Mouse (Mus musculus) spleen, adult 2 months (tissue): ENCODE data around the gene Xlr5a.

ENCODE experiments used
- CTCF ChIP-seq: fragments of 200-500 bp; IDR thresholded peaks from 2 replicates; pipeline ENCODE4 v1.5.1; 2011; ENCODE audit warnings: mild to moderate bottlenecking, inconsistent platforms; ENCODE audit not compliant: insufficient read depth, insufficient read length, insufficient replicate concordance; ENCODE audit errors: extremely low read depth
- POLR2A ChIP-seq: fragments of 200-500 bp; IDR thresholded peaks from 2 replicates; pipeline ENCODE4 v1.6.1; 2011; ENCODE audit warnings: low read depth, low read length, inconsistent platforms

DNA sequence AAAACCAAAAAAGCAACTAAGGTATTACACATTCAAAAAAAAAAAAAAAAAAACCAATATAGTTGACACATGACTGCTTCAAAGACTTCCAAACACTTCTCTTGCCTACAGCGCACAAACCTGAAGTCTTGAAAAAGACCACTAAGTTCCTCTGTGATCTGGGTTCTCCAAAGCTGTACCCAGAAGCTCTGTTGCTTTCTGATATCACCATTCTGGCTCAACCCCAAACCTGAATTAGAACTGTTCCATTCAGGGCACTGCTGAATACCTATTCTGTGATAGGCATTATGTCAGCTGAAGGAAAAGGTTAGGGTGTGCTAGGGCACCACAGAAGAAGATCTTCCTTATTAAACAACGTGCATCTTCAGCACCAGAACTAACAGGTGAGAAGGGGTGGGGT, 34.4 kb upstream of the Xlr5a start:
- TF ChIP-seq CTCF: no peak
- TF ChIP-seq POLR2A: no peak
